Mouse (Mus musculus) liver, embryonic 14.5 days (tissue): ENCODE measurements at regions not wholly inside any gene's neighbourhood (a gene's known extent, or its start where the extent isn't known, plus 50 kb on each side); places are given as distances from the start of the nearest gene placed in this dataset.

ENCODE experiments used
- ATAC-seq: fragments of 200-750 bp; cut with Nextera tagmentation; 2 replicates; pipeline ENCODE4 v1.8.0; 2017; ENCODE audit warnings: moderate number of reproducible peaks, mild to moderate bottlenecking, moderate library complexity; ENCODE audit not compliant: insufficient read depth
- DNase-seq, 3 experiments: peaks; one replicate each; pipeline ENCODE4 v3.0.0-alpha.2; 2012 to 2013; ENCODE audit warnings: low read depth in 3 of 3, low spot score in 3 of 3
- H3K27ac ChIP-seq: fragments of 300-500 bp; sonication (generic); 2 replicates; pipeline ENCODE4 v1.5.1; 2014; ENCODE audit warnings: moderate library complexity, mild to moderate bottlenecking, control low read depth, inconsistent platforms
- H3K27me3 ChIP-seq: fragments of 300-500 bp; sonication (generic); 2 replicates; pipeline ENCODE4 v1.6.1; 2014; ENCODE audit warnings: mild to moderate bottlenecking, low read length, moderate library complexity; ENCODE audit not compliant: control insufficient read depth, insufficient read depth
- H3K36me3 ChIP-seq: fragments of 300-500 bp; sonication (generic); replicated peaks from 2 replicates; pipeline ENCODE4 v1.6.1; 2014; ENCODE audit warnings: low read depth; ENCODE audit not compliant: control insufficient read depth, insufficient read depth
- H3K4me1 ChIP-seq, 2 experiments: fragments of 200-500 bp in 1 of 2; fragments of 300-500 bp in 1 of 2; sonication (generic) in 1 of 2; replicated peaks; 2 replicates each; pipeline ENCODE4 v1.6.1; 2012 to 2014; ENCODE audit warnings: antibody characterized with exemption in 1 of 2, inconsistent platforms in 1 of 2, low read length in 1 of 2; ENCODE audit not compliant: control insufficient read depth in 2 of 2, insufficient read depth in 2 of 2
- H3K4me2 ChIP-seq: fragments of 300-500 bp; sonication (generic); 2 replicates; pipeline ENCODE4 v1.6.1; 2014; ENCODE audit warnings: low read depth, mild to moderate bottlenecking, control low read depth, moderate library complexity
- H3K4me3 ChIP-seq, 2 experiments: fragments of 200-500 bp in 1 of 2; fragments of 300-500 bp in 1 of 2; sonication (generic) in 1 of 2; 2 replicates each; pipeline ENCODE4 v1.5.1; 2012 to 2014; ENCODE audit warnings: low read depth in 2 of 2, low read length in 2 of 2, mild to moderate bottlenecking in 2 of 2, control low read depth in 1 of 2, inconsistent platforms in 1 of 2, moderate library complexity in 1 of 2; ENCODE audit not compliant: insufficient read depth in 1 of 2
- H3K9ac ChIP-seq: fragments of 300-500 bp; sonication (generic); replicated peaks from 2 replicates; pipeline ENCODE4 v1.6.1; 2014; ENCODE audit warnings: mild to moderate bottlenecking, control low read depth, moderate library complexity
- H3K9me3 ChIP-seq: fragments of 300-500 bp; sonication (generic); 2 replicates; pipeline ENCODE4 v1.6.1; 2016; ENCODE audit warnings: low read length, mixed read lengths; ENCODE audit not compliant: control insufficient read depth
- CTCF ChIP-seq: IDR thresholded peaks from 2 replicates; pipeline ENCODE4 v1.5.1; 2016; ENCODE audit warnings: antibody characterized with exemption, low read depth, control low read depth
- EP300 ChIP-seq: IDR thresholded peaks from 2 replicates; pipeline ENCODE4 v1.6.1; 2016; ENCODE audit warnings: antibody characterized with exemption, low read depth
- WGBS: fragments of 180-500 bp; shearing (Covaris S2); extraction: QIAGEN DNeasy Blood & Tissue Kit; methylation state at CpG from one replicate; pipeline ENCODE4 v1.1.7; 2014; ENCODE audit not compliant: insufficient replicate concordance; 5-methylcytosine and 5-hydroxymethylcytosine counted together

DNA sequence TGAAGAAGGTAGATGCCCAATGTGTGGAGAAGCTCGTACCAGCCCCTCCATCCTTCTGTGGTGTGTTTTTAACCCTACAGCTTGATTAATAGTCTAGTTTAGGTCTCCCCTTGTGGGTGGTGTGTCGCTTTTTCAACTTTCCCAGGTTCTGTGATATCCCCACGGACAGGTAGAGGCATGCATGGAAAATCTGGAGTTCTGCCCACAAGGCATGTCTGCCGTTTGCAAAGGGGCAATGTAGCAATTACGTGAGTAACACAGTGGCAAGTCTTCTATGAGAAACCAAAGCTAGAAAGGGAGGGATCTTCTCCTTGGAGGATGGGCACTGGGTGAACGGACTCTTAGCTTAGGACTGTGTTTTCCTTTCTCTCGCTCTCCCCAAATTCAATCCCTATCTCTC is 153.2 kb upstream of the Frmd6 start:
- no peaks in the 10 kb centered on the region for H3K9me3 ChIP-seq
- H3K9ac ChIP-seq = no peak overlapping the region
- no peak overlapping the region for H3K27ac ChIP-seq
- TF ChIP-seq CTCF (no peak), EP300 (no peak)
- WGBS = 66% methylated on average over 7 of the region's 7 CpGs
- ATAC-seq (no peak), DNase-seq (no peak)
- H3K4me3 ChIP-seq = no peak overlapping the region
- no peaks in the 10 kb centered on the region for H3K4me1 ChIP-seq
- no peaks in the 10 kb centered on the region for H3K36me3 ChIP-seq
- H3K4me2 ChIP-seq = no peak overlapping the region
- H3K27me3 ChIP-seq = no peaks in the 10 kb centered on the region

GRCm38 (mm10) chr12:70673188-70673587 is 152.1 kb upstream of the Frmd6 start:
- no peaks in the 10 kb centered on the region for H3K27me3 ChIP-seq
- H3K4me2 ChIP-seq = no peak overlapping the region
- H3K9me3 ChIP-seq = no peaks in the 10 kb centered on the region
- no peaks in the 10 kb centered on the region for H3K36me3 ChIP-seq
- DNase-seq = no peak
- no peak overlapping the region for H3K9ac ChIP-seq
- ATAC-seq = no peak
- no peak for TF ChIP-seq CTCF
- no peak for TF ChIP-seq EP300
- H3K4me3 ChIP-seq = no peak overlapping the region
- H3K27ac ChIP-seq = no peak overlapping the region
- H3K4me1 ChIP-seq = no peaks in the 10 kb centered on the region
- 73% methylated on average over 11 of the region's 11 CpGs for WGBS

DNA sequence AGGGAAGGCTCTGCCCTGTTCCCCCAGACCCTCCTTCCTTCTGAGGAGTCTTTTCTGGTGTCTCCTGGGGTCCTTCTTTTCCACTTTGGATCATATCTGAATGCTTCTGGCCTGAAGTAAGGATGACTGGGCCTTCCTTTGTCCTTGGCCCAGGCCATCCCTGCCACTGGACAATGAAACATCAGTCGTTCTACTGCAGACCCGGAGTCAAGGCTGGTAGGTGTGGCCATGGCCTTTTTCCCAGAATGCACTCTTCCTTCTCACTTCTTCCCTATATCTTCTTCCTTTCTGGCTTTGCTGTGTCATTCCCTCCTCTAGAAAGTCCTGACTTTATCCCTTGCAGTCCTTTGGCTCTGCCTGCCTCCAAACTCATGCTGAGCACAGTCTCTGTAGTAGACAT is 151.2 kb upstream of the Frmd6 start:
- no peak overlapping the region for H3K9ac ChIP-seq
- TF ChIP-seq CTCF (no peak), EP300 (no peak)
- no peaks in the 10 kb centered on the region for H3K9me3 ChIP-seq
- ATAC-seq = no peak
- H3K4me3 ChIP-seq = no peak overlapping the region
- H3K27me3 ChIP-seq = no peaks in the 10 kb centered on the region
- H3K27ac ChIP-seq = no peak overlapping the region
- H3K4me2 ChIP-seq = no peak overlapping the region
- DNase-seq = no peak
- no peaks in the 10 kb centered on the region for H3K4me1 ChIP-seq
- H3K36me3 ChIP-seq = no peaks in the 10 kb centered on the region
- 70% methylated on average over 2 of the region's 2 CpGs for WGBS

- H3K27ac ChIP-seq = no peak overlapping the region
- 73% methylated on average over 6 of the region's 6 CpGs for WGBS
- H3K36me3 ChIP-seq = no peaks in the 10 kb centered on the region
- H3K9ac ChIP-seq = no peak overlapping the region
- TF ChIP-seq CTCF = no peak
- no peak for TF ChIP-seq EP300
- no peak overlapping the region for H3K4me3 ChIP-seq
- no peaks in the 10 kb centered on the region for H3K4me1 ChIP-seq
- ATAC-seq (no peak), DNase-seq (no peak)
- no peak overlapping the region for H3K4me2 ChIP-seq
- no peaks in the 10 kb centered on the region for H3K27me3 ChIP-seq
- no peaks in the 10 kb centered on the region for H3K9me3 ChIP-seq
These were observed 149.5 kb upstream of the Frmd6 start for GRCm38 (mm10) chr12:70675846-70676245.

GRCm38 (mm10) chr12:70679701-70680425 is 145.5 kb upstream of the Frmd6 start:
- H3K4me2 ChIP-seq = no peak overlapping the region

More at GRCm38 (mm10) chr12:70679701-70680425, 145.5 kb upstream of the Frmd6 start:
- no peak overlapping the region for H3K27ac ChIP-seq
- no peaks in the 10 kb centered on the region for H3K36me3 ChIP-seq
- no peaks in the 10 kb centered on the region for H3K9me3 ChIP-seq
- DNase-seq (no peak), ATAC-seq (no peak)
- H3K4me1 ChIP-seq = no peaks in the 10 kb centered on the region
- no peak overlapping the region for H3K4me3 ChIP-seq
- no peaks in the 10 kb centered on the region for H3K27me3 ChIP-seq
- TF ChIP-seq EP300 = no peak
- H3K9ac ChIP-seq = no peak overlapping the region
- 77% methylated on average over 20 of the region's 20 CpGs for WGBS
